Mouse (Mus musculus): Measurements from ENCODE around the gene Crebl2.

Crebl2 gene

GRCm38 (mm10) chr6:134903891-134904884 is 74.2 kb downstream of the Crebl2 start:
- no peak for TF ChIP-seq GATA4 (IDR thresholded peaks at IDR 0.05; ENCODE audit: insufficient replicate concordance, low read length)

- TF ChIP-seq GATA4 (IDR thresholded peaks at IDR 0.05; ENCODE audit: insufficient replicate concordance, low read length) = no peak
Observed at GRCm38 (mm10) chr6:134905811-134906210, 75.9 kb downstream of the Crebl2 start.

All from liver, adult (tissue).